Mouse (Mus musculus) layer of hippocampus, adult 2 months (tissue): ENCODE measurements around the gene Oas2. TPM values are rescaled to one million over a fixed set of nuclear protein-coding genes. Genes with fewer than 3 reads are reported as not detected.
A peak's percentile ranks its signal among the peaks of the same experiment; 100 is the strongest.

Experiments used
- DNase-seq, 2 experiments: peaks; one replicate each; pipeline ENCODE4 v3.0.0; 2022; ENCODE audit warnings: low spot score in 2 of 2
- H3K27ac ChIP-seq: fragments of 200-600 bp; 2 replicates; pipeline ENCODE4 v1.8.1; 2022
- H3K4me3 ChIP-seq: fragments of 200-600 bp; 2 replicates; pipeline ENCODE4 v1.8.1; 2022; ENCODE audit warnings: mild to moderate bottlenecking
- CTCF ChIP-seq: fragments of 200-600 bp; conservative IDR thresholded peaks from 2 replicates; pipeline ENCODE4 v1.8.1; 2022; ENCODE audit warnings: antibody characterized with exemption, mild to moderate bottlenecking, moderate library complexity
- total RNA-seq, 2 experiments: library from RNA; stranded (reverse); gene quantifications; 2 replicates each; pipeline ENCODE4 v1.2.3; 2021

Gene Oas2
- total RNA-seq, 2 experiments from 2014 or later, result not detected

DNA sequence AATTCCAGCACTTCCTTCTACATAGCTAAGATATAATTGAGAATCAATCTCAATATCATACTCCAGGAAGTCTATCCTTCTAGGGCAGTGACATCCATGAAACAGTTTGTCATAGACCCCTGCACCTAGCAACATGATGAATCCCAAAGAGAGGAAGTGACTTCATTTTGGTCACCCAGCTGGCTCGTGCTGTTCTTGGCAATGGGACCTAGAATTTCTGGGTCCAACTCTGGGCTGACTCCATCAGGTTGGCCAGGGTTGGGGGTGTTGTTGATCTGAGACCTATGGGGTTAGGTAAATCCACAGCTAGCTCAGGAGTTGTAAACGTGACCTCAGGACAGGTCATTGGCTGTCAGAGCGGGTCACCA is 62.2 kb downstream of the Oas2 start:
- no peak overlapping the region for H3K27ac ChIP-seq
- DNase-seq, result no peak
- TF ChIP-seq CTCF, result no peak
- H3K4me3 ChIP-seq, result no peak overlapping the region

DNA sequence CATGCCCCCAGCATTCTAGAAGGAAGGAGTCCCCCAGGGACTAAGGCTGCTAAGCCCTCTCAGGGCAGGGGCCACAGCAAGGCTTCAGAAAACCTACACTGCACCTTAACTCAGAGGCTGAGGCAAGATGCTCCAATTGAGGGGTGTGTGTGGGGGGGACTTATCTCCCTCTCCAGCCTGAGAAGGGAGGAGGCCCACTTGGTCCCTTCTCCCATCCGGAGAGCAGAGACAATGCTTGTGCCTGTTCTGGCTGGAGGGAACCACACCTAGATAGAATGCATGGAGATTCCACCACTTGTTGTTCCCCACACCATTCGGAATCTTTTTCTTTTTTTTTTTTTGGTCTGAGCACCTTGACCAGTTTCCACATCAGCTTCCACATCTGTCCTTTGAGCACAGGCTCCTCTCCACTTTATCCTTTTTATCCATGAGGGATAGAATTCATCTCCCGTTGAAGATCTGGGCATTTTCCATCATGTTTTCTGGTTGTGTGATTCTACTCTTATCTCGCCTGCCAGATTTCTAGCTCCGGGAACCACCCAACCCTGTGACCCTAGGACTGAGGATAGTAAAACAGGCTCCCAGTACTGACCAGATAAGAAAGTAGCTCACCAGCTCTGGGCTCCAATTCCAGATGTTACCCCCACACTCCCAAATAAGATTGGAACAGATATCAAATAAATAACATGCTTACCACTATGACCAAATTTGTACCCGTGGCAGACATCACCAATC is 62.7 kb downstream of the Oas2 start:
- no peak overlapping the region for H3K27ac ChIP-seq
- no peak for TF ChIP-seq CTCF
- no peak overlapping the region for H3K4me3 ChIP-seq
- DNase-seq, result no peak

DNA sequence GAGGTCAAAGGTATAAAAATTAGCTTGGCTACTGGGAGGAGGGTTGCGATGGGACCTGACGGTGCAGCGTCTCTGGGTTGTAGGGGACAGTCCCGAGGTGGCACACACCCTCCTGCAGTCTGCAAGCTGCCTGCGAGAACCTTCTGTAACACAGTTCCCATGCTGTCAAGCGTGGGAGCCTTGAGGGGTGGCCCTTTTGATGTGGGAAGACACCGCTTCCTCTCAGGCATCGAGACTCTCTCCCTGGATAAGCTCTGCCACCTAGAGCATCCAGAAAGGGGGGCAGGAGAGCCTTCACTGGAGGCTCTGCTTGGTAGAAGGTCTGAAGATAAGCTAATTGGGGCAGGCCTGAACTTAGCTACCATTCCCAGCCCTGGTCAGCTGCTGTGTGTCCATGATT is 64.0 kb downstream of the Oas2 start:
- TF ChIP-seq CTCF, result no peak
- Histone ChIP-seq H3K4me3 (no peak overlapping the region), H3K27ac (no peak overlapping the region)
- no peak for DNase-seq

DNA sequence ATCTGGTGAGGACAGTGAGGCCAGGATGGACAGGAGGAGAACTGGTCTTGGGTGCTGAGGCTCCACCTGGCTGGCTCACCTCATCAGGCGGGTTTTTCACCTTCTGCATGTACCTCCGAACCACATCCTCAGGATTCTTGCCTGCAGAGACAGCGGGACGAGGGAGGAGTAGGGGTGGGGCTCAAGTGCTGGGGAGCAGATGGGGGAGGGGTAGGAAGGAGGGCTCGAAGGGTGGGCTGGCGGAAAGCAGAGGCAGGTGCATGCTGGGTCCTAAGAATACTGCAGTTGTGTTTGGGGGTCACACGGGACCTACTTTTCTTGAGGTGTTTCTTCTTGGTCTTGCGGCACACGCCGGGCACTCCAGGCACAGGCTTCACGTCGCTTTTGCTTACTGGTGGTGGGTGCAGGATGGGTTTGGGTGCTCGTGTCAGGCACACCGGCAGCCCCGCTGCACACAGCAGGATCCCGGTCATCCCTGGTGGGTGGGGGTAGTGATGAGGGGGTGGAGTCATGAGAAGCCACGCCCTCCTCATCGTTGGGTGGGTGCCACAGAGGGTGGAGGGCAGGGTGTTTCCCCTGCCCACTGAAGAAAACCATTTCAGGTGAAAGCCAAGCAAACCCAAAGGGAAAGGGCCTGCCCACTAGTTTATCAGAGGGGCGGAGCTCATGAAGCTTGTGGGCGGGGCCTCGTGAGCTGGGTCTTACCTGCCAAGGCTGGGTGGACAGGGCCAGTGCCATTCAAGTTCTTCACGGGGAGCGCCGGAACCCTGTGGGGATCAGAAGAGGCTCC is 66.5 kb downstream of the Oas2 start:
- no peak for TF ChIP-seq CTCF
- DNase-seq, result no peak
- H3K27ac ChIP-seq, result no peak overlapping the region
- H3K4me3 ChIP-seq, result no peak overlapping the region

DNA sequence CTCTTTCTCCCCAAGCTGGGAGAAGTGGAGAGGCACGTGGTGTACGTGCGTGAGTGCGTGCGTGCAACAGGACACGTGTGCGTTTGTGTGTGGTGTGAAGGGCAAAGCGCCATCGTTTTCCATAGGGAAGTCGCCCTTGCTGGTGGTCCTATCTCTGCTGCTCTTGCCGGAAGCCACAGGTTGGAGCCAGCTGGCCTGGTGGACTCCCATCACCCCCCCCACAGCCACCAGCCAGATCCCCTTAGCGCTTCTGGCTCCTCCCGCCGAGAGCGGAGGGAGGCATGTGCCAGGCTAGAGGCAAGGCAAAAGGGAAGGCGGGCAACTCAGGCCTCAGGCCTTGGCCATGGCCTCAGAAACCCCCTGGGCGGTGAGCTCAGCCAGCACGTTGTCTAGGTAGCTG is 68.7 kb downstream of the Oas2 start:
- peak in 1 of 2 experiments; percentile 39 for DNase-seq
- Histone ChIP-seq H3K4me3 (no peak overlapping the region), H3K27ac (peak overlapping the region; percentile 91)
- TF ChIP-seq CTCF, result no peak

Other genes starting within 250 kb of the Oas2 start
- 10 to 100 TPM; 62.6 to 66.0 TPM for gene Plbd2, start 246.2 kb downstream of the Oas2 start, total RNA-seq
- gene Slc8b1, start 238.7 kb downstream of the Oas2 start, total RNA-seq, result 10 to 100 TPM in 1 of 2 experiments, 1 to 10 TPM in 1; 8.7 to 12.1 TPM
- 10 to 100 TPM; 34.8 to 40.8 TPM for gene Tpcn1, start 161.2 kb downstream of the Oas2 start, total RNA-seq
- gene Iqcd, start 160.8 kb downstream of the Oas2 start, total RNA-seq, result 1 to 10 TPM in 1 of 2 experiments, under 1 TPM in 1; 1.00 to 1.2 TPM
- 10 to 100 TPM; 23.7 to 28.0 TPM for gene Rita1, start 137.3 kb downstream of the Oas2 start, total RNA-seq
- 10 to 100 TPM; 36.8 to 37.2 TPM for gene Ddx54, start 137.1 kb downstream of the Oas2 start, total RNA-seq
- gene Cfap73, start 115.6 kb downstream of the Oas2 start, total RNA-seq, result under 1 TPM in 1 of 2 experiments, not detected in 1; 0.39 TPM
- gene Rasal1, start 101.0 kb downstream of the Oas2 start, total RNA-seq, result 10 to 100 TPM; 91.9 to 96.6 TPM
- gene Dtx1, start 37.9 kb downstream of the Oas2 start, total RNA-seq, result 10 to 100 TPM; 70.9 to 73.9 TPM
- gene Oas3, start 27.8 kb upstream of the Oas2 start, total RNA-seq, result not detected
- not detected for gene Oas1e, start 45.7 kb upstream of the Oas2 start, total RNA-seq
- gene Oas1c, start 62.7 kb upstream of the Oas2 start, total RNA-seq, result 1 to 10 TPM in 1 of 2 experiments, under 1 TPM in 1; 0.26 to 1.4 TPM
- not detected for gene Oas1f, start 97.5 kb upstream of the Oas2 start, total RNA-seq
- gene Oas1h, start 111.6 kb upstream of the Oas2 start, total RNA-seq, result not detected
- gene Oas1g, start 137.8 kb upstream of the Oas2 start, total RNA-seq, result not detected
- under 1 TPM in 1 of 2 experiments, not detected in 1; 0.29 TPM for gene Oas1a, start 157.7 kb upstream of the Oas2 start, total RNA-seq
- not detected for gene Oas1d, start 164.7 kb upstream of the Oas2 start, total RNA-seq